ENCODE assay signal across 26 mouse cellular contexts in genomic region chr11:82962215-82962614, GRCm38 (mm10). TPM values are rescaled to one million over a fixed set of nuclear protein-coding genes. Genes with fewer than 3 reads are reported as not detected.
DNase-seq lines count a peak whose midpoint lies in the region; TF ChIP-seq lines count a peak whose summit lies in the region.
"Had no signal": no experiment of that assay in that cellular context is flagged by ENCODE, and none has a peak within 500 bp of the region (broad histone marks: within the 10 kb centered on the region; RNA-seq: fewer than 3 reads in every experiment).

No protein-coding gene starts in this region.

- H3K36me3 ChIP-seq in thymus, adult 2 months (ENCODE audit: control insufficient read depth, insufficient read depth, low read length): no peaks in the 10 kb centered on the region
- H3K36me3 ChIP-seq in hindbrain, embryonic 10.5 days: no peaks in the 10 kb centered on the region
- H3K36me3 ChIP-seq: G1E; heart, embryonic 10.5 days; heart, embryonic 13.5 days; hindbrain, embryonic 12.5 days; hindbrain, embryonic 15.5 days had no signal

- DNase-seq in gastrocnemius, adult 2 months: no peak
- no peak for DNase-seq in gastrocnemius, postnatal 25 days
- no peak for DNase-seq in thymus, adult 2 months
- no peak for DNase-seq in thymus, postnatal 36 days
- peak; percentile 36 for DNase-seq in induced T-regulatory cell, adult 2 months (ENCODE audit: low read depth)
- DNase-seq in adipocyte (ENCODE audit: low spot score): no peak
- DNase-seq in hindbrain, embryonic 10.5 days (ENCODE audit: low spot score): no peak
- DNase-seq in cerebellum, adult 18-20 months: no peak
- DNase-seq: adrenal gland, adult 2 months; adrenal gland, postnatal 14 days; B cell, adult 2 months; cerebellum, adult 11 months; cerebellum, adult 8-10 months; cerebellum, postnatal 10 days; forebrain, postnatal 0 days; gastrocnemius, postnatal 36 days; heart, adult 2 months; heart, postnatal 14 days; heart, postnatal 4 days had no signal

- WGBS in thymus, adult 2 months: 40% methylated on average over 8 of the region's 8 CpGs
- WGBS in hindbrain, embryonic 10.5 days: 90% methylated on average over 8 of the region's 8 CpGs

- no peaks in the 10 kb centered on the region for H3K9me3 ChIP-seq in hindbrain, embryonic 10.5 days
- H3K9me3 ChIP-seq: G1E; heart, embryonic 10.5 days; heart, embryonic 13.5 days; hindbrain, embryonic 12.5 days; hindbrain, embryonic 15.5 days had no signal

- intact Hi-C loops in gastrocnemius, adult 2 months (cut with DNase I): no loop called here

- H3K27me3 ChIP-seq in thymus, adult 2 months (ENCODE audit: control insufficient read depth, insufficient read depth, low read length): no peaks in the 10 kb centered on the region
- H3K27me3 ChIP-seq in hindbrain, embryonic 10.5 days (ENCODE audit: insufficient read depth, poor library complexity, severe bottlenecking): no peaks in the 10 kb centered on the region
- H3K27me3 ChIP-seq: heart, embryonic 13.5 days had no signal

- H3K27ac ChIP-seq in gastrocnemius, adult 2 months: no peak overlapping the region
- H3K27ac ChIP-seq in thymus, adult 2 months (ENCODE audit: control insufficient read depth, insufficient read depth, low read length): peak overlapping the region; percentile 39; the same call in 1 of the 2 replicates
- H3K27ac ChIP-seq in hindbrain, embryonic 10.5 days: no peak overlapping the region
- H3K27ac ChIP-seq: heart, adult 2 months; heart, embryonic 10.5 days; heart, embryonic 13.5 days; hindbrain, embryonic 12.5 days; hindbrain, embryonic 15.5 days had no signal

- TF ChIP-seq POLR2A in thymus, adult 2 months (IDR thresholded peaks at IDR 0.05; ENCODE audit: control insufficient read depth, extremely low read depth, insufficient read depth, low read length, poor library complexity): no peak

- 0 out of 2 replicates have a peak overlapping the region, but pooled peaks have one; percentile 24 for H3K4me3 ChIP-seq in gastrocnemius, adult 2 months
- H3K4me3 ChIP-seq in thymus, adult 2 months (ENCODE audit: control insufficient read depth, insufficient read depth, low read length): no peak overlapping the region
- no peak overlapping the region for H3K4me3 ChIP-seq in hindbrain, embryonic 10.5 days
- H3K4me3 ChIP-seq: heart, adult 2 months; heart, embryonic 10.5 days; heart, embryonic 13.5 days; hindbrain, embryonic 12.5 days; hindbrain, embryonic 15.5 days had no signal

- no peak for TF ChIP-seq CTCF in gastrocnemius, adult 2 months (IDR thresholded peaks at IDR 0.05)
- TF ChIP-seq CTCF in thymus, adult 2 months (IDR thresholded peaks at IDR 0.05; ENCODE audit: borderline replicate concordance, control insufficient read depth, extremely low read depth, insufficient read depth, low read length, poor library complexity): no peak

- peaks cover 14% of the 10 kb centered on the region for H3K4me1 ChIP-seq in thymus, adult 2 months (replicated peaks; ENCODE audit: control insufficient read depth, insufficient read depth, low read length)
- no peaks in the 10 kb centered on the region for H3K4me1 ChIP-seq in hindbrain, embryonic 10.5 days (replicated peaks)
- H3K4me1 ChIP-seq: heart, embryonic 10.5 days; heart, embryonic 13.5 days; hindbrain, embryonic 12.5 days; hindbrain, embryonic 15.5 days had no signal

RNA-seq across cellular contexts. Expression of gene Slfn5, which starts 11.1 kb away (rescaled TPM):
- total RNA-seq in gastrocnemius, adult 2 months (2021): 10 to 100 TPM; 12.2 to 24.1 TPM
- total RNA-seq in gastrocnemius, postnatal 25 days (2021): 10 to 100 TPM; 18.9 to 27.1 TPM
- polyA plus RNA-seq in thymus, adult 2 months (2012; rRNA removed): 7.0 and 8.4 TPM in 2 replicates
- 0.11 and 0.48 TPM in 2 replicates for polyA plus RNA-seq in hindbrain, embryonic 10.5 days (2016; fragmentation: Nextera tagmentation; extraction: Ambion mirVana)
- polyA plus RNA-seq: Patski had no signal

RNA-seq across cellular contexts. Expression of gene Slfn9, which starts 29.4 kb away (rescaled TPM):
- under 1 TPM; 0.13 to 0.28 TPM for total RNA-seq in gastrocnemius, adult 2 months (2021)
- total RNA-seq in gastrocnemius, postnatal 25 days (2021): under 1 TPM; 0.20 to 0.59 TPM
- polyA plus RNA-seq in thymus, adult 2 months (2012; rRNA removed): 3.3 and 4.1 TPM in 2 replicates
- polyA plus RNA-seq in hindbrain, embryonic 10.5 days (2016; fragmentation: Nextera tagmentation; extraction: Ambion mirVana): 5.9 and 8.5 TPM in 2 replicates
- polyA plus RNA-seq: G1E had no signal

RNA-seq across cellular contexts. Expression of gene Unc45b, which starts 51.9 kb away (rescaled TPM):
- total RNA-seq in gastrocnemius, adult 2 months (2021): 100 to 1,000 TPM; 169 to 206 TPM
- total RNA-seq in gastrocnemius, postnatal 25 days (2021): 100 to 1,000 TPM; 130 to 163 TPM
- 1.2 and 7.1 TPM in 2 replicates for polyA plus RNA-seq in thymus, adult 2 months (2012; rRNA removed)
- 0.22 and 0.60 TPM in 2 replicates for polyA plus RNA-seq in hindbrain, embryonic 10.5 days (2016; fragmentation: Nextera tagmentation; extraction: Ambion mirVana)
- total RNA-seq: granulocyte monocyte progenitor cell, adult 5-6 weeks had no signal
- polyA plus RNA-seq: Patski had no signal

RNA-seq across cellular contexts. Expression of gene Nle1, which starts 54.0 kb away (rescaled TPM):
- total RNA-seq in gastrocnemius, adult 2 months (2021): 10 to 100 TPM; 11.4 to 15.1 TPM
- total RNA-seq in gastrocnemius, postnatal 25 days (2021): 10 to 100 TPM; 11.9 to 12.1 TPM
- polyA plus RNA-seq in thymus, adult 2 months (2012; rRNA removed): 81.4 and 85.8 TPM in 2 replicates
- polyA plus RNA-seq in hindbrain, embryonic 10.5 days (2016; fragmentation: Nextera tagmentation; extraction: Ambion mirVana): 37.0 and 41.3 TPM in 2 replicates

RNA-seq across cellular contexts. Expression of gene Slfn8, which starts 58.4 kb away (rescaled TPM):
- total RNA-seq in gastrocnemius, adult 2 months (2021): under 1 TPM; 0.08 to 0.13 TPM
- under 1 TPM in 1 of 2 experiments, not detected in 1; 0.19 TPM for total RNA-seq in gastrocnemius, postnatal 25 days (2021)
- polyA plus RNA-seq in thymus, adult 2 months (2012; rRNA removed): 4.0 and 4.2 TPM in 2 replicates
- polyA plus RNA-seq in hindbrain, embryonic 10.5 days (2016; fragmentation: Nextera tagmentation; extraction: Ambion mirVana): 0.19 and 0.24 TPM in 2 replicates
- polyA plus RNA-seq: G1E had no signal
